Mouse (Mus musculus) v-Abl transformed pro-B cells (cell line): ENCODE results near the gene Hmgb1.

Source experiments
- in situ Hi-C, 2 experiments: fragments of 400-800 bp; cut with MboI; formaldehyde crosslinking; loops; one replicate each; pipeline ENCODE4 v1.15.1; 2025; ENCODE audit not compliant: unreplicated experiment in 2 of 2

The Hmgb1 gene

DNA sequence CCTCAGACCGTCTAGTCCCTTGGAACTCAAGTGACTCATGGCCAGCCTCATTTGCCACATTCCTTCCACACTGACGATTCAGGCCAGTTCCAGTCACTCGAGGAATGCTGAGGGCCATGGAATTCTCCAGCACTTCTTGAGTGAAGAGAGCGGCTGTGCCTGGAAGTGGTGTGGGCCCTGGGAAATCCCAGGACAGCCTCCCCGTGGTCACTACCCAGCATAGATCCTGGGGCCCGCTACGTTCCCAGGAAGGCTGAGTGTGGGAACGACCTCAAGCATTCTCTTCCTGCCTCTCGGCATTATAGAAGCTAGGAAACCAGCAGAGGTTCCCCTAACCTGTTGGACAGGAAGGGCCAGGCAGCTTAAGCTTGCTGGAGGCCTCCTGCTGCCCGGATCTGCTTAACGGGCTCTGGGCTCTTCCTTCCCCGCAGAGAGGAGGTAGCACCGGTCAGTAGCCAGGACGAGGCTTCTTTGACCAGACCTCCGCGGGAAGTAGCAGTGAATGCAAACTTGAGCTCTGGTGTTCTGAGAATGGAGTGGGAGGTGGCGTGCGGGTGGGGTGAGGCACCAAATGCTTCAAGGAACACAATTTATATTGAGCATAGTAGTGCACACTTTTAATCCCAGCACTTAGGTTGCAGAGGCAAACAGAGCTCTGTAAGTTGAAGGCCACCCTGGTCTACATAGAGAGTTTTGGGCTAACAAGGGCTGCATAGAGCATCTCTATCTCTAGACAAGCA, 105.1 kb downstream of the Hmgb1 start:
- in situ Hi-C loops, result no loop called here

DNA sequence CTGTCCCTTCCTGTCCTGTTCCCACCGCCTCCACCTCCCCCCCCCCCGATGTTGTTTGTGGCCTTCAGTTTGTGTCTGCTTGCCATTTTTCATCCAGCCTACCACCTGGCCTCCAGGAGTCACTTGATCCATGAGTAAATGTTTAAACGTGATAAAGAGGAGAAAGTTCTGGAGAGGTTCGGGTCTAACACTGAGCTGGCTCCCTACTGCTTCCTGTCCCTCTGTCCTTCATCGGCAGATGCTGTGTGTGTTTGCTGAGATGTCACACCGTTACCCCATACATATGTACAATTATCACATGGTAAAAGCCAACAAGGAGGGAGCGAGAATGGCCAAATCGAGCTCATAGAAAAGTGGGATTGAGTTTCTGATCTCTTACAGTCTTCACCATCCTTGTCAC, 107.2 kb downstream of the Hmgb1 start:
- in situ Hi-C loops, result no loop called here

DNA sequence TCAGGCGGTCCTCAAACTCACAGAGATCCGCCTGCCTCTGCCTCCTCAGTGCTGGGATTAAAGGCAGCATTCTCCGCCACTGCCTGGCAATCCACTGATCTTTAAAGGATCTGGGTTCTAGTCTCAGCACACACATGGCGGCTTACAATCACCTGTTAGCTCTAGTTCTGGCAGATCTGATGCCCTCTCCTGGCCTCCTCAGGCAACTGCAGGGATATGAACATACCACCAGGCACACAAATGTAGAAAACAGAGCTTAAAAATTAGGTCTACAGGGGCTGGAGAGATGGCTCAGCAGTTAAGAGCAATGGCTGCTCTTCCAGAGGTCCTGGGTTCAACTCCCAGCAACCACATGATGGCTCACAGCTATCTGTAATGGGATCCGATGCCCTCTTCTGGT, 112.7 kb downstream of the Hmgb1 start:
- in situ Hi-C loops, result loop anchor here (25.0 kb wide), 2 partner anchors 191 to 216 kb away; partner anchors contain the start of gene Alox5ap (in 1 of the 2)

DNA sequence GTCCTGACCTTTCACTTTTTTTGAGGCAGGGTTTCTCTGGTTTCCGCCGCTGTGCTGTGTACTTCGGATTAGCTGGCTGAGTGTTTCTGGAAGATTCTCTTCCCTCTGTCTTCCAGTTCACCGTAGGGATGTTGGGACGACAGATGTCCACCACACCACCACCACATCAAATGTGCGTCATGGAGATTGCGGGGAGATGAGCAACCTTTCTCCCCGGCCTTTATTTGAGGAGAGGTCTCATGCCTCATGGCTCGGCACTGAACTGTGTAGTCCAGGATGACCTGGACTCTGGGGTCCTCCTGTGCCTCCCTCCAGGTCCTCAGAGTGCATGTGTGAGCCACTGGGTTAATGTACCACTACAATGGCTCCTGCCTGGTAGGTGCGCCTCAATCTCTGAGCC, 115.5 kb downstream of the Hmgb1 start:
- in situ Hi-C loops, result loop anchor here (5.0 to 25.0 kb wide), 3 partner anchors 49 to 219 kb away; partner anchors contain the start of gene Alox5ap (in 1 of the 2)

DNA sequence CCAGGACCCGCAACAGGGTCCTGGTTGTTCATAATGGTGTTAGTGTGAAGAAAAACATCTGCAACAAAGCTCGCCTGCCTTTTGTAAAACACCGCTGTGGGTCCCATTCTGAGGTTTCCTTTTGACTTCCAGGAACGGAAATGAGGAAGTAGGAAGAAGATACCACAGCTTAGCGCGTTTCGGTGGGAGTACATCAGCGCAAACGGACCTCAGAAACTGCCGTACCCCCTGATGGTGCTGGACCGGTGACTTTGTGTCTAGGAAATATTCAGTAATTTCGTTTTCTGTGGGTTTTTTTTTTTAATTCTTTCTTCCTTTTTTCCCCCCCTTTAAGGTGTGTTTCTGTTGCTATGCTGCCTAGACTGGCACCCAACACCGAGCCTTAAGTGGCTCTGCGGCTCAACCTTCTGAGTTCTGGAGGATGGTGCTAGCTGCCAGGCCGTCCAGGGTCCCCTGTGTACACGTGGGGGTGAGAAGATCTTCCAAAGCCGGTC, 116.0 kb downstream of the Hmgb1 start:
- in situ Hi-C loops, result loop anchor here (5.0 to 25.0 kb wide), 3 partner anchors 49 to 219 kb away; partner anchors contain the start of gene Alox5ap (in 1 of the 2)

DNA sequence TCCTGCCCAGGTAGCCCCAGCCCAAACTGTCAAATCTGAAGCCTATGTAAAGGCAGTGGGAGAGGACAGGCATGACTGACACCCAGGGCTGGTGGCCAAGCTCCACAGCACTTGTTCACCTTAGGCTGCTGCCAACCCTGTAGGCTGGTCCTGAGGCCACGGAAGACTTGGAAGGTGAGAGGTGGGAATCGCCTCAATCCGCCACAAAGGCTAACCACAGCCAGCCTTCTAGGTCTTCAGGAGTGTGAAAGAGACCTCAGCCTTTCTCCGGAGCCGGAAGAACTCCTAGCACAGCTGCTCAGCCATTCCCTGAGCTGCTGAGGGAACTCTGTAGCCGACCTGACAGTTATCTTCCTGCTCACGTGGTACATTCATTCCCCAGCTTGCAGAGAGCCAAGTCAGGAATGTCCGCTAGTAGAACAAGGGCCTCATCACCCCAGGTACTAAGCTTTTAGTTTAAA, 116.8 kb downstream of the Hmgb1 start:
- in situ Hi-C loops, result loop anchor here (5.0 to 25.0 kb wide), 3 partner anchors 50 to 220 kb away; partner anchors contain the start of gene Alox5ap (in 1 of the 2)

DNA sequence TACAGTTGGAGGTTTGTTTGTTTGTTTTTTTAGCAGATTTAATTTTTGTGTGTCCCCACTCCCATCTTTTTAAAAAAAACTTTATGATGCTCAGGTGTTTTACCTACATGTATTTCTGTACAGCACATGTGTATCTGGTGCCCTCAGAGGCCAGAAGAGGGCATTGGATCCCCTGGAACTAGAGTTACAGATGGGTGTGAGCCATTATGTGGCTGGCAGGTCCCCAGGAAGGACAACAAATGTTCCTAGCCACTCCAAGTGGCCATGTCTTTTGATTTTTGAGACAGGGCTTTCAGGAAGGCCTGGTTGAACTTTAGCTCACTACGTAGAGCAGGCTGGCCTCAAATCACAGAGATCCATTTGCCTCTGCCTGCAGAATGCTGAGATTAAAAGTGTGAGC, 121.5 kb downstream of the Hmgb1 start:
- in situ Hi-C loops, result loop anchor here (5.0 to 25.0 kb wide), 3 partner anchors 119 to 224 kb away; partner anchors contain the start of genes Alox5ap (in 1 of the 2), Hmgb1 (in 1 of the 2) and Uspl1 (in 1 of the 2)

DNA sequence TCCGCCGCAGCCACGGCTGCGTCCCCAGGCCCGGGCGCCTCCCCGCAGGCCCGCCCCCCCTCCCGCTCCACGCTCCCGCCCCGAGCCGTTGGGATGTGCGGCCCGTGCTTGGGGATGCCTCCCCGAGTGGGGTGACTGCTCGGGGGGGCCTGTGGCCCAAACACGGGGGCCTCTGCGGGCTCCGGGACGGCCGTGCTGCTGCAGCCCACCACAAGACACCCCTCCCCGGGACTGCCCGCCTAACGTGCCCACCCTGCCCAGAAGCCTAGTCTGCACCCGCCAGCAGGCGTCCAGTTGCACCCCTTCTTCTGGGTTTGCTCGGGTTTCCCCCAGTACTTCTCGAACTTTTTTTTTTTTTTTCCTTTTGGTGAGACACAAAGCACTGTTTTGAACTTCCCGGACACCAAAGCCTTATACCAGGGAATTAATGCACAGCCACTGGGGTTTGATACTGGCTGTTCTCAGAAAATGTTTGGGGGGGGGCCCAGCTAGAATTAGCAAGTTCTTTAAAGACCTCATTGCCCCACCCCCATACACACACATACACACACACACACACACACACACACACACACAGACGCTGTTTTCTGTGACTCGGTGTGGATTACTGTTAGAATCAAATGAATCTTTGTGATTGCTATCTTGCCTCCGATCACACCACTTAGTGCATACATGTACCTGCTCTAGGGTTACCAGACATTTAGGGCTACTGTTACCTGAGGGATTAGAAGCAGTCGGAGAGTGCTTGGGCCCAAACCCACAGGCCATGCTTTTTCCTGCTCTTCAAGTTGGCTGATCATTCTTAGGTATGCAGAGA, 130.7 kb downstream of the Hmgb1 start:
- in situ Hi-C loops, result loop anchor here (5.0 to 25.0 kb wide), 3 partner anchors 129 to 234 kb away; partner anchors contain the start of genes Alox5ap (in 1 of the 2), Hmgb1 (in 1 of the 2) and Uspl1 (in 1 of the 2)

DNA sequence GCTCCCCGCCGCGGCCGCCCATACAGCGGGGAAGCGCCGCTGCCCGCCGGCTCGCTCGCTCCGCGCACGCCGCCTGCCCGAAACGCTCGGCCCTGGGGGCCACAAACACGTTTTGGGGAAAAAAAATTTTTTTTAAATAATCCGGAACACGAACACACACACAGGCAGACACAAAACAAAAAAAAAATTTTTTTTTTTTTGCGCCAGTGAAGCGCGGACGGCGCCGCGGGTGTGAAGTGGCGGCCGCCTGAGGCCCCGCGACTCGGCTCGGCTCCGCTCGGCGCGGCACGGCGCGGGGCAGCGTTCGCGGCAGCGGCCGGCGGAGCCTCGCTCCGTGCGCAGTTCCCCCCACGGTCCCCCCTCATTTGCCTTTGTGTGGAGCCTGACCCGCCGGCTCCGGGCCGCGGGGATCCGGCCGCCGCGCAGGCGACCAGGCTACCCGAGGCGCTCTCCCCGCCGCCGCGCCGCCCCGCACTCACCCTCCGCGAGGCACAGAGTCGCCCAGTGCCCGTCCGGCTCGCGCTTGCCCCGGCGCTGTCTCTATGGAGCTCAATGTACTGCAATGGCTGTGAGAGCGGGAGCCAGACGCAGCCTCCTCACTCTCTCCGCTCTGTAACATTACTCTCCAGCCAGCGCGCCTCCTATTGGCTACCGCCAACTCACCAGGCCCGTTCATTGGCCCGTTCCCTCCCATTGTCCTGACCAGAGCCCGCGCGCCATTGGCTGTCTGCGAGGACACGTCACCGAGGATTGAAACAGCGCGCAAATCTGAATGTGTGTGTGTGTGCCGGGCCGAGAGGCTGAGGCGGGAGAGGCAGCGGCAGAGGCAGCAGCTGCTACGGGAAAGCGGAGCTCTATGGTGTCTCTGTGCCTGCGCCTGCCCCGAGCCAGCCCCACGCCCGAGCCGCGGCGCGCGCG, 131.6 kb downstream of the Hmgb1 start:
- in situ Hi-C loops, result loop anchor here (5.0 to 25.0 kb wide), 3 partner anchors 130 to 235 kb away; partner anchors contain the start of genes Alox5ap (in 1 of the 2), Hmgb1 (in 1 of the 2) and Uspl1 (in 1 of the 2)

DNA sequence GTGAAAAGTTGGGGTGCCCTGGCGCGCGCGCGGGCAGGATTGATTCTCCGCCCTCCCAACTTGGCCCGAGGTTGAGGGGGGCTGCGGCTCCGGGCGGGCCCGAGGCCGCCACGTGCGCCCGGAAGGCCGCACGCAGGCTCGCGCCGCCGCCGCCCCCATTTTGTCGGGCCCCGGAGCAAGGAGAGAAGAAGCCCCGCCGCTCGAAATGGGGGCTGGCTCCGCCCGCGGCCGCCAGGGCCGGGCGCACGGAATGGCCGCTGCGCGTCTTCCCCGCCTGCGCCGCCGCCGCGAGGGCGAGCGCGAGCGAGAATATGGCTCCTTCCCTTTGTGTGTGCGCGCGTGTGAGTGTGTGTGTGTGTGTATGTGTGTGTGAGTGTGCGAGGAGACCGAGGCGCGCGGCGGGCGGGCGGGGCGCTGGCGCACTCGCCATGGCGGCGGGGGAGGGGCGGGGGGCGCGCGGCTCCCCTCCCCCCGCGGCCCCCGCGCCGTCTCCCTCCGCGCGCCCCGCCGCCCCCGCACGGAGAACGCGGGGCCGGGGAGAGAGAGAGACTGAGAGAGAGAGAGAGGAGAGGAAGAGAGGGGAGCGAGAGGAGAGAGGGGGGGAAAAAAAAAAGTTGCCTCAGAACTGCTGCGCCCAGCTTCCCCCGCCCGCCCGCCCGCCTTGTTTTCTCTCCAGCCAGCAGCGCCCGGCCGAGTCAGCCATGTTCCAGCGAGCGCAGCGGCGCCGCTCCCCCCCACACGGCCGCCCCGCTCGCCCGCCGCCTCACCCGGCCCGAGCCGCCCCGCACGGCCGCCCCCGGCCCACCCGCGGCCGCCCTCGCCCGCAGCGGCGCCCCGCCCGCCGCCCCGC, 132.5 kb downstream of the Hmgb1 start:
- in situ Hi-C loops, result loop anchor here (5.0 to 25.0 kb wide), 3 partner anchors 131 to 236 kb away; partner anchors contain the start of genes Alox5ap (in 1 of the 2), Hmgb1 (in 1 of the 2) and Uspl1 (in 1 of the 2)

DNA sequence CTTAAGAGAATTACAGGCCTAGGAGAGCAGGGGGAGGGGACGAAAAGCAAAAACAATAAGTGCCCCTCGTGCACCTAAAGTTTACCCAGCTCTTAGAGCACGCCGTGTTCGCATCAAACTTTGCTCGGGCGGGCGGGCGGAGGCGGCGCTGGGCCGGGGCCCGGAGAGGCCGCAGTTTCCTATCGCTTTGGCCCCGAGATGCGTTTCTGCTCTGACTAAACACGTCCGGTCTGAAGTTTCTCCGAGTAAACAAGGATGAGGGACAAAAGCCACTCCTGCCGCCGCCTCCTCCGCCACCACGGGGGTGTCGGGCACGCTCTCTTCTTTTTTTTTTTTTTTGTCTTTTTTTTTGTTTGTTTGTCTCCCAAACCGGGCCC, 133.1 kb downstream of the Hmgb1 start:
- in situ Hi-C loops, result loop anchor here (5.0 to 25.0 kb wide), 3 partner anchors 131 to 236 kb away; partner anchors contain the start of genes Alox5ap (in 1 of the 2), Hmgb1 (in 1 of the 2) and Uspl1 (in 1 of the 2)

DNA sequence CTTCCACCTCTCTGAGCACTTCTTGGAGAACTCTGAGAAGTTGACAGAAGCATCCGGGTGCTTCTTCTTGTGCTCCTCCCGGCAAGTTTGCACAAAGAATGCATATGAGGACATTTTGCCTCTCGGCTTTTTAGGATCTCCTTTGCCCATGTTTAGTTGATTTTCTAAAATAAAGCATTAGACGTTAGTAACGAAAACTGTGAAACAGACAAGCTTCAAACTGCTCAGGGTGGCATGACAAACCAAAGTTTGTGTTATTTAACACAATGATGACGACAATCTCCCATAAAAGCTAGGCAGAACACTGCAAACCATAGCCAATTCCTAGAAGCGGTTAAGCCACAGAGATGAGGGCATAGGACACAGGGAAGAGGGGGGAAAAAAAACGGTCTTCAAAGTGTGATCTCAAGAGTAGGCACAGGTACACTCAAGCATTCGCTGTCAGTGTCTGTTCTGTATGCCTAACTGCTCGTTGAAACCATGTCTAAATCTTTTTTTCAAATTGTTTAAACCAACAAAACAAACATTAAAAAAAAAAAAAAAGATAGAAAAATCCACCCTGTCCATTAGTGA, 133.6 kb downstream of the Hmgb1 start:
- in situ Hi-C loops, result loop anchor here (5.0 to 25.0 kb wide), 3 partner anchors 132 to 237 kb away; partner anchors contain the start of genes Alox5ap (in 1 of the 2), Hmgb1 (in 1 of the 2) and Uspl1 (in 1 of the 2)

DNA sequence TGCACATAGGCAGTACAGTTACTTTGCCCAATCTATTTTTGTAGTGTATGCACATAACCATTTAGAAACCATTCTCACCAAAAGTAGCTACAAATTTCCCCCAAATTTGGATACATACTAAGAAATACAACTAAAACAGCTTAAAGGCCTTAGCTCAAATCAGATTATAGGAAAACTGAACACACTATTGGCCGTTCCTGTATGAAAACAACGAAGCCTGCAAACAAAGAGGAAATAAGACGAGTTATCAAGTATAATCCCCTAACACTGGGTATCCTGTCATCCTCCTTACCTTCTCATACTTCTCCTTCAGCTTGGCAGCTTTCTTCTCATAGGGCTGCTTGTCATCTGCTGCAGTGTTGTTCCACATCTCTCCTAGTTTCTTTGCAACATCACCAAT, 134.9 kb downstream of the Hmgb1 start:
- in situ Hi-C loops, result loop anchor here (5.0 to 10.0 kb wide), 2 partner anchors 65 to 92 kb away; no protein-coding TSS in a partner anchor

DNA sequence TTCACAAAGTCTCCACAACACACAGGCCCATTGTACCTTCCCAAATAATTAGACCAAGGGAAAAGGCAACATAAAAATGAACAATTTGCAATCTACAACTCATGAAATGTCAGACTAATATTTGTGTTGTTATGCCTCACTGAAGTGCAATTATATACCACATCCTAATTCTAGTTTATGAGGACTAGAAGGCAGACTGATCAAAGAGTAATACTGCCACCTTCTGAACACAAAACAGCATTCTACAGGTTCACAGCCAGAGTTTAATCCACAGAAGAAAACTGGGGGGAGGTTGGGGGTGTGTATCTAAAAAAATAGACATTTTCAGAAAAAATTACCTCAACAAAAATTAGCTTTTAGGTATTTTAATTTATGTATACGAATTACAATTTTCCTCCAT, 135.3 kb downstream of the Hmgb1 start:
- in situ Hi-C loops, result loop anchor here (5.0 to 10.0 kb wide), 2 partner anchors 64 to 92 kb away; no protein-coding TSS in a partner anchor

DNA sequence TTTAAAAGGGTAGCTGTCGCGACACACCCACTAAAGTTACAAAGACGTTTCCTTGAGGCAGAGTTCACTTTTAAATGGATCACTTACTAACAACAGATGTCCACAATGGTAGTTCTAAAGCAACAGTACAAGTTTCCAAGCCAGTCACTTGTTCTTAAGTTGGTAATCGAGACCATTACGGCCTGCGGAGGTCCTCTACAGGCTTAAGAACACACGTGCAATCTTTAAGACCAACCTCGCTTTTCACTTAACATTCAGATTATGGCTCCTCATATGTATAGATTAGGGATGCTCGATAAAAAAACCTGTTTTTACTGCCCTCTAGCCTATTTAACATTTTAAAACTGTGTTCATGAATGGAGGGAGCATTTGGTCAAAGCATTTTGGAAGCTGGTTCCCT, 137.6 kb downstream of the Hmgb1 start:
- in situ Hi-C loops, result loop anchor here (5.0 to 10.0 kb wide), 2 partner anchors 62 to 89 kb away; no protein-coding TSS in a partner anchor

DNA sequence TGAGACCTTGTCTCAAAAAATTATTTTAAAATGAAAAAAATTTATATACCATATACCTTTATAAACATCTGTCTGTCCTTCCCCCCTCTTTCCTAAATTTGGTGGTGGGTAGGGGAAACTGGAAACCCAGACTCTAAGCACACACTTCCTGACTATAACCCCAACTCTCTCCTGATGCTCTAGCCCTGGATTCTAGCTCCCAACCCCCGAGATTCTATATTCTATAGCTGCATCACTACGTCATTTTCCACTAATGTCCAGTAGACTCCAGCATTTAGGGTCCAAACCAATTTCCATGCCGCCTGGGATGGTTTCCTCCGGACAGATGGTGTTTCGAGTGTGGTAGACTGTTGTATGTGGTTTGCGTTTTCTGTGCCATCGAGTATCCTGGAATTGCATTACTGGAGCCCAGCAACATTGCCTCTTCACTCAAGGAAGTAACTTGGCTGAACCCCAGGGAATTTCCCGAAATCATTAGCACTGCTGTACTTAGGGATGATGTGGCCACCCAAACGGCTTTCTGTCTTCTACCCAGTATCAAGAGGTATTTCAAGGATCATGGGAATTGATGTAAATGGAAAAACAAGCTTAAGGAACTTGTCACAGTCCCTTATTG, 138.7 kb downstream of the Hmgb1 start:
- in situ Hi-C loops, result loop anchor here (5.0 to 10.0 kb wide), 2 partner anchors 61 to 88 kb away; no protein-coding TSS in a partner anchor

DNA sequence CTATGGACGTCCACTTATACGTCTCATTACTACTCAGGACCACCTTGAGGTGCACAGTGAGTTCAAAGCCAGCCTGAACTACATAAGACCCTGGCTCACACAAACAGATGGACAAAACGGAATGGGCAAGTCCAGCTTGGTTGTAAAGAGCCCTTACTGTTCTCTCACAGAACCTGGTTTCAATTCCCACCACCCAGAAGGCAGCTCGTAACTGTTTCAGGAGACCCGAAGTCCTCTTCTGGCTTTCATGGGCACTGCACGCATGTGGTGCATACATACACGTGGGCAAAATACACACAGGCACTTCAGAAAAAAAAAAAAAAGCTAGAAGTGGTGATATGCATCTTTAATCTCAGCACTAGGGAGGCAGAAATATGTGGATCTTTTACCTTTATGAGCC, 139.2 kb downstream of the Hmgb1 start:
- in situ Hi-C loops, result loop anchor here (5.0 to 10.0 kb wide), 2 partner anchors 60 to 88 kb away; no protein-coding TSS in a partner anchor
